Mouse (Mus musculus) lung, adult 2 months (tissue): ENCODE results near the gene Rhob. TPM values are rescaled to one million over a fixed set of nuclear protein-coding genes. Genes with fewer than 3 reads are reported as not detected.

ENCODE experiments used
- DNase-seq: peaks from one replicate; pipeline ENCODE4 v3.0.0; 2022
- H3K4me1 ChIP-seq: fragments of 200-500 bp; 2 replicates; pipeline ENCODE4 v1.6.1; 2011; ENCODE audit warnings: low read length; ENCODE audit not compliant: control insufficient read depth, insufficient read depth
- H3K4me3 ChIP-seq: fragments of 200-500 bp; replicated peaks from 2 replicates; pipeline ENCODE3; 2011; ENCODE audit warnings: low read depth, mild to moderate bottlenecking, control low read depth, low read length; ENCODE audit errors: extremely low read depth
- CTCF ChIP-seq: fragments of 200-500 bp; IDR thresholded peaks from 2 replicates; pipeline ENCODE4 v1.5.1; 2011; ENCODE audit warnings: mild to moderate bottlenecking, low read length, control low read depth; ENCODE audit not compliant: insufficient read depth
- POLR2A ChIP-seq: fragments of 200-500 bp; IDR thresholded peaks from 2 replicates; pipeline ENCODE4 v1.6.1; 2011; ENCODE audit warnings: low read depth, mild to moderate bottlenecking, control low read depth, low read length, borderline replicate concordance; ENCODE audit errors: extremely low read depth
- WGBS: fragments of 180-500 bp; shearing (Covaris S2); methylation state at CpG from one replicate; pipeline ENCODE4 v1.1.7; 2018; 5-methylcytosine and 5-hydroxymethylcytosine counted together
- polyA plus RNA-seq: library from polyadenylated mRNA; depleted of rRNA; stranded (reverse); fragments of >200 nt; gene quantifications from 2 replicates; pipeline ENCODE4 v1.2.3, GENCODE M21; 2012

The Rhob gene
- polyA plus RNA-seq, 1 experiment = 324 TPM

DNA sequence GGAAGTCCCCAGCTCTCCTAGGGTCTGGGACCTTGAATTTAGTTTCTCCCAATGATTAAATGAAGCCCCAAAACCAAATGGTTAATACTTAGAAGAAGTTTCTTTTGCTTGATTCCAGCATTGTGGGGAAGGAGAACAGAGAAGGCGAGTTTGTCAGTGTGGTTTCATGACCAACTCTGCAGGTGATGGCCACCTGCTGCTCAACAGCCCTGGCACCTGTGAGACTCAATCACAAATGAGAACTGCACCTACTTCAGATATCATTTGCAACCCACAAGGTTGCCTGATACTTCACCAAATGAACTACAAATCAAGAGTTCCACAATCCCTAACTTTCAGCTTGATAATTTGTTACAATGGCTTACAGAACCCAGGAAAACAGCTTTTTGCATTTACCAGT is 27.4 kb upstream of the Rhob start:
- no peaks in the 10 kb centered on the region for H3K4me1 ChIP-seq
- 69% methylated on average over 1 of the region's 1 CpGs for whole genome bisulfite sequencing
- H3K4me3 ChIP-seq = no peak overlapping the region
- no peak for DNase-seq
- TF ChIP-seq POLR2A (no peak), CTCF (no peak)

- TF ChIP-seq CTCF = no peak
- no peak for TF ChIP-seq POLR2A
- 68% methylated on average over 5 of the region's 5 CpGs for WGBS
- H3K4me3 ChIP-seq = no peak overlapping the region
- peaks cover 8% of the 10 kb centered on the region for H3K4me1 ChIP-seq
- DNase-seq = no peak
These were observed 24.3 kb upstream of the Rhob start for GRCm38 (mm10) chr12:8524062-8524461.

DNA sequence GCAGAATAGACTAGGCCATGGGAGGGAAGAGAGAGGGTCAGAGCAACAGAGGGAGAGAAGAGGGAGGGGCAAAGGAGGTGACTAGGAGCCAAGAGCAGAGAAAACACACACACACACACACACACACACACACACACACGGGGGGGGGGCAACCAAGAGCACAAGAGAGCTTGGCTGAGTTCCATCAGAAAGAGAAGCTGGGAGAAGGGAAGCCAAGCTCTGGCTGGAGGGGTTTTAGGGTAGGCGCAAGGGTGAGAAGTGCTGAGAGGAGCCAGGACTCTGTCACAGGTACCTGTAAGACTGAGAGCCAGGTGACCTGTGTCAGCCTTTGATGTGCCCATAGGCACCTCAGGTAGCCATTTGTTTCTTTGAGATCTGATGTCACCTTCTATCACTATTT is 22.9 kb upstream of the Rhob start:
- 47% methylated on average over 2 of the region's 2 CpGs for WGBS
- TF ChIP-seq CTCF (no peak), POLR2A (no peak)
- DNase-seq = no peak
- Histone ChIP-seq H3K4me1 (peaks cover 8% of the 10 kb centered on the region), H3K4me3 (no peak overlapping the region)

- TF ChIP-seq CTCF (no peak), POLR2A (no peak)
- WGBS = 23% methylated on average over 12 of the region's 12 CpGs
- Histone ChIP-seq H3K4me3 (no peak overlapping the region), H3K4me1 (peaks cover 8% of the 10 kb centered on the region)
- peak; percentile 40 for DNase-seq
These were observed 21.7 kb upstream of the Rhob start for GRCm38 (mm10) chr12:8521375-8522047.

GRCm38 (mm10) chr12:8519431-8520160 is 19.8 kb upstream of the Rhob start:
- WGBS = 62% methylated on average over 12 of the region's 12 CpGs
- DNase-seq = no peak
- H3K4me3 ChIP-seq = no peak overlapping the region
- peaks cover 8% of the 10 kb centered on the region for H3K4me1 ChIP-seq
- TF ChIP-seq POLR2A (no peak), CTCF (no peak)

DNA sequence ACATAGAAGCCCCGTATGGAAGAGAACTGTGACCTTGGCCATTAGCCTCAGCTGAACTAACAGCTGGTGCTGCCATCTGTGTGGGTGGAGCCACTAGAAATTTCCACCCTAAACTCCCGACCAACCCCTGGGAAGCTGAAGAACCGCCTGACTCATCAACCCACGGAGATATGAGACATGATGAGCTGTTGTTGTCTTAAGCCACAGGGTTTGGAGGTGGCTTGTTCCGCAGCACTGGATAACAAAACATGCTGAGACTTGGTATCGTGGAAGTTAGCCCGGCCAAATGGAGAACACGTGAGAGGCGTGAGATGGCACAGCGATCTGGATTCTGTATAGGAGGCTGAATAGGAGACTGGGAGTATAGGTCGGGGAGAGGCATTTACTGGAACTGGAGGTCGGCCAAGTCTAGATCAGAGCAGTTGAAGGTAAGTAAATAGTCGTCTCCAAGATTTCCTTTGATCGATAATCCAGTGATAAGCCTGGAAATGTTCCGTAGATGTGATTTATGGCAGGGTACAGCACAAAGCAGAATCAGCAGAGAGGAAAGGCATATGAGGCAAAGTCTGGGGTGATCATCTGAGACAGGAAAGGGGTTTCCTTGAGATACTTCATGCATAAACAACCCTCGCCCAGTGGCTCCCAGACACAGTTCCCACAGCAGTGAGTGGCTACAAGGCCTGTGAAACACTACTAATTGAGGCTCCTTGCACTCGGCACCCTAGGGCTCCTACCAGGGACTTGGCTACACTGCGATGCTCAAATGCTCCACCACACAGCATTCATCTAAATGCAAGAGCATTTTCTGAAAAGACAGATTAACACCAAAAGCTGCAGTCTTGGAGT is 11.5 kb upstream of the Rhob start:
- 42% methylated on average over 18 of the region's 18 CpGs for WGBS
- Histone ChIP-seq H3K4me1 (0 out of 2 replicates have a peak, but pooled peaks cover 3% of the 10 kb centered on the region), H3K4me3 (peak overlapping the region; percentile 54)
- TF ChIP-seq CTCF = no peak
- peak; percentile 45; the same call in 1 of the 2 replicates for TF ChIP-seq POLR2A
- no peak for DNase-seq

DNA sequence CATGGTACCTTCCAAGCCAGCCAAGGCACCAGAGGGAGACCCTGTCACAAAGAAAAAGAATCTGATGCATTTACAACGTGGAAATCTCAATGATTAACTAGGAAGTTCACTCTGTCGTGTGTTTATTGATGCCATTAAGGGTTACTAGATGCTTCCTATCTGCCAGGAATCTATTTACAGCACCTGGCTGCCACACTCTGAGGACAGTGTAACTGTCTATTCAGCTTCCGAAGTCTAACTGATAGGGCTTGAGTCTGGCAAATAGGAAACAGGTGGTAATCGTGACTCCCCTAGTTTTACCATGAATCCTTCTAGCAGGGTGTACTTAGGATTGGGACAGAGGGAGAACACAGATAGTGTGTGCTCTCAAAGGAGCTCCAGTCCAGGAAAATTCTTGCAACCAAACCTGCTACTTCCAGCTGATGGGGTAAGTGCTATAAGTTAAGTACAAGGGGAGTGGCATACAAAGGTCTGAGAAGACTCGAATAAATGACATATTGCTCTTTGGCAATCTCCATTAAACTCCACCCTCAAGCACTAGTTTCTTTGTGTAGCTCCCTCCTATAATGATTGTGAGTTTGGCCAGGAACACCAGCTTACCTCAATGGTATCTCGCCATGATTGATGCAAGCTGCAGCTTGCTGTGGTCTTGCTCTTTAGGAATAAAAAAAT is 10.6 kb upstream of the Rhob start:
- H3K4me3 ChIP-seq = no peak overlapping the region
- WGBS = 50% methylated on average over 6 of the region's 6 CpGs
- no peak for DNase-seq

GRCm38 (mm10) chr12:8509693-8510092 is 9.9 kb upstream of the Rhob start:
- no peak for DNase-seq
- 0 out of 2 replicates have a peak, but pooled peaks cover 3% of the 10 kb centered on the region for H3K4me1 ChIP-seq
- no peak overlapping the region for H3K4me3 ChIP-seq
- 52% methylated on average over 5 of the region's 5 CpGs for WGBS
- no peak for TF ChIP-seq POLR2A
- no peak for TF ChIP-seq CTCF

More for the DNA sequence above, 10.6 kb upstream of the Rhob start:
- H3K4me1 ChIP-seq = 0 out of 2 replicates have a peak, but pooled peaks cover 3% of the 10 kb centered on the region
- no peak for TF ChIP-seq POLR2A
- no peak for TF ChIP-seq CTCF

GRCm38 (mm10) chr12:8506954-8507707 is 7.3 kb upstream of the Rhob start:
- no peak for DNase-seq
- WGBS = 45% methylated on average over 9 of the region's 9 CpGs
- TF ChIP-seq CTCF (no peak), POLR2A (no peak)
- Histone ChIP-seq H3K4me1 (0 out of 2 replicates have a peak, but pooled peaks cover 3% of the 10 kb centered on the region), H3K4me3 (no peak overlapping the region)
